Mouse (Mus musculus) lung, embryonic 14.5 days (tissue): ENCODE measurements around the gene Cdc42ep3. TPM values are rescaled to one million over a fixed set of nuclear protein-coding genes. Genes with fewer than 3 reads are reported as not detected.

Experiments used
- ATAC-seq: fragments of 200-750 bp; cut with Nextera tagmentation; 2 replicates; pipeline ENCODE4 v1.8.0; 2017; ENCODE audit warnings: mild to moderate bottlenecking, moderate TSS enrichment, moderate library complexity; ENCODE audit not compliant: insufficient read depth
- DNase-seq: peaks from one replicate; pipeline ENCODE4 v3.0.0-alpha.2; 2015
- H3K27ac ChIP-seq: fragments of 300-500 bp; sonication (generic); 2 replicates; pipeline ENCODE4 v1.5.1; 2014; ENCODE audit warnings: low read depth, mild to moderate bottlenecking, moderate library complexity
- H3K27me3 ChIP-seq: fragments of 300-500 bp; sonication (generic); 2 replicates; pipeline ENCODE4 v1.6.1; 2014; ENCODE audit warnings: low read length, control low read depth; ENCODE audit not compliant: insufficient read depth
- H3K36me3 ChIP-seq: fragments of 300-500 bp; sonication (generic); 2 replicates; pipeline ENCODE4 v1.6.1; 2014; ENCODE audit warnings: control low read depth; ENCODE audit not compliant: insufficient read depth
- H3K4me1 ChIP-seq: fragments of 300-500 bp; sonication (generic); 2 replicates; pipeline ENCODE4 v1.6.1; 2014; ENCODE audit warnings: antibody characterized with exemption, control low read depth; ENCODE audit not compliant: insufficient read depth
- H3K4me2 ChIP-seq: fragments of 300-500 bp; sonication (generic); 2 replicates; pipeline ENCODE4 v1.6.1; 2014; ENCODE audit warnings: mild to moderate bottlenecking
- H3K4me3 ChIP-seq: fragments of 300-500 bp; sonication (generic); 2 replicates; pipeline ENCODE4 v1.5.1; 2014; ENCODE audit warnings: low read depth, low read length
- H3K9ac ChIP-seq: fragments of 300-500 bp; sonication (generic); 2 replicates; pipeline ENCODE4 v1.6.1; 2014
- H3K9me3 ChIP-seq: fragments of 300-500 bp; sonication (generic); 2 replicates; pipeline ENCODE4 v1.6.1; 2016; ENCODE audit warnings: low read depth, low read length, control low read depth
- CTCF ChIP-seq: IDR thresholded peaks from 2 replicates; pipeline ENCODE4 v1.5.1; 2016; ENCODE audit warnings: antibody characterized with exemption, low read depth
- WGBS: fragments of 180-500 bp; shearing (Covaris S2); extraction: QIAGEN DNeasy Blood & Tissue Kit; methylation state at CpG from one replicate; pipeline ENCODE4 v1.1.7; 2014; 5-methylcytosine and 5-hydroxymethylcytosine counted together
- polyA plus RNA-seq: library from polyadenylated mRNA; unstranded; fragments of >200 nt; fragmentation: Nextera tagmentation; extraction: Ambion mirVana; gene quantifications from 2 replicates; pipeline ENCODE4 v1.2.1, GENCODE M21; 2014

The Cdc42ep3 gene
- 52.1 and 65.0 TPM in 2 replicates for polyA plus RNA-seq

- ATAC-seq = peak; percentile 86
- H3K36me3 ChIP-seq = 0 out of 2 replicates have a peak, but pooled peaks cover 6% of the 10 kb centered on the region
- no peak for TF ChIP-seq CTCF
- peak within 1 kb of the TSS; percentile 87 for H3K27ac ChIP-seq
- H3K4me3 ChIP-seq = peak within 1 kb of the TSS; percentile 74
- DNase-seq = peak; percentile 82
- H3K4me1 ChIP-seq = peaks cover 10% of the 10 kb centered on the region; the same call in 1 of the 2 replicates
- under 1% methylated on average over 74 of the region's 74 CpGs for WGBS
- peak within 1 kb of the TSS; percentile 72 for H3K9ac ChIP-seq
- H3K4me2 ChIP-seq = peak within 1 kb of the TSS; percentile 100
- H3K27me3 ChIP-seq = peaks cover 8% of the 10 kb centered on the region
- H3K9me3 ChIP-seq = no peaks in the 10 kb centered on the region
Observed at GRCm38 (mm10) chr17:79354444-79355270, at the start of gene Cdc42ep3. Gene Cdc42ep3, minus strand, starts transcription at chr17:79355091.

DNA sequence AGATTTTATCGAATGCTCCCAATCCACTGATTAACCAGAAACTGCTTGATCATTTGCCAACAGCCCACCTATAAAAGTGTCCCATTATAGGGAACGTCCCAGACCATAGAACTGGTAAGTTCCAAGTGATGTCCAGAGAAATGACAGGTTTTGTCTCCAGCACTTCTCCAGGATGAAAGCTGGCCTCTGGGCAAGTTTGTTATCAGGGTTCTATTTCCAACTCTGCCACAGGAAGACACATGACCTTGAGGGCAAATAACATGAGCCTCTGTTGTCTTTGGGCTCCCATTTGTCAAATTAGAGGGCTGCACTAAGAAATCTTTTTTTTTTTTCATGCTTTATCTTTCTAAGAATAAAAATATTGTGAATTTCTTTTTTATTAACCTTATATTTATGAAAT, 45.5 kb upstream of the Cdc42ep3 start:
- 61% methylated on average over 2 of the region's 2 CpGs for WGBS
- H3K9ac ChIP-seq = no peak overlapping the region
- H3K27ac ChIP-seq = no peak overlapping the region
- no peak for TF ChIP-seq CTCF
- no peak overlapping the region for H3K4me3 ChIP-seq
- H3K27me3 ChIP-seq = no peaks in the 10 kb centered on the region
- no peak overlapping the region for H3K4me2 ChIP-seq
- DNase-seq = no peak
- no peaks in the 10 kb centered on the region for H3K36me3 ChIP-seq
- ATAC-seq = no peak
- no peaks in the 10 kb centered on the region for H3K4me1 ChIP-seq
- no peaks in the 10 kb centered on the region for H3K9me3 ChIP-seq

- H3K9me3 ChIP-seq = no peaks in the 10 kb centered on the region
- DNase-seq (no peak), ATAC-seq (no peak)
- H3K36me3 ChIP-seq = no peaks in the 10 kb centered on the region
- 77% methylated on average over 3 of the region's 3 CpGs for WGBS
- H3K4me2 ChIP-seq = no peak overlapping the region
- no peak for TF ChIP-seq CTCF
- H3K27me3 ChIP-seq = no peaks in the 10 kb centered on the region
- H3K4me3 ChIP-seq = no peak overlapping the region
- no peak overlapping the region for H3K9ac ChIP-seq
- H3K27ac ChIP-seq = no peak overlapping the region
- H3K4me1 ChIP-seq = no peaks in the 10 kb centered on the region
Observed at GRCm38 (mm10) chr17:79398416-79398815, 43.5 kb upstream of the Cdc42ep3 start.

GRCm38 (mm10) chr17:79394799-79395198, 39.9 kb upstream of the Cdc42ep3 start:
- H3K27ac ChIP-seq = no peak overlapping the region
- WGBS = 57% methylated on average over 5 of the region's 5 CpGs
- H3K4me3 ChIP-seq = no peak overlapping the region
- TF ChIP-seq CTCF = no peak
- no peaks in the 10 kb centered on the region for H3K36me3 ChIP-seq
- no peak overlapping the region for H3K4me2 ChIP-seq
- no peaks in the 10 kb centered on the region for H3K27me3 ChIP-seq
- DNase-seq = peak; percentile 57
- H3K4me1 ChIP-seq = no peaks in the 10 kb centered on the region
- no peaks in the 10 kb centered on the region for H3K9me3 ChIP-seq
- H3K9ac ChIP-seq = no peak overlapping the region
- ATAC-seq = peak; percentile 70

DNA sequence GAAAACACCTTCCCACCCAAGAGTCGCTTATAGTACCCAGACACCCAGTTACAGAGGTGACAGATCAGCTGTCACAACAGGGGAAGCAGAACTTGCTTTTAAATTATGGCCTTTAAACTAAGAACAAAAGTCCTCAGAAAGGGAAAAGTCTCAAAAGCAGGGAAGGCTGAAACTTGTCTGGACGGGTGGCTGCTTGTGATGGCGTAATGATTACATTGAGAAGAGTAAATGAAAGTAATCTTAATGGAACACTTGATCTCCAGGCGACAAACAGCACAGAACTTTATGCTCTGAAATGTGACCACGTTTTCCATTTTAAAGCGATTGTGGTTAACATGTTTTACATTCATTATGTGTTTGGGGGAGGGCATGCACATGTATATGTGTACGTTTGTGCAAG, 39.0 kb upstream of the Cdc42ep3 start:
- H3K4me3 ChIP-seq = no peak overlapping the region
- TF ChIP-seq CTCF = no peak
- H3K4me1 ChIP-seq = no peaks in the 10 kb centered on the region
- no peak overlapping the region for H3K27ac ChIP-seq
- H3K36me3 ChIP-seq = no peaks in the 10 kb centered on the region
- no peaks in the 10 kb centered on the region for H3K9me3 ChIP-seq
- 49% methylated on average over 7 of the region's 7 CpGs for WGBS
- no peak overlapping the region for H3K9ac ChIP-seq
- ATAC-seq = no peak
- no peak overlapping the region for H3K4me2 ChIP-seq
- DNase-seq = no peak
- no peaks in the 10 kb centered on the region for H3K27me3 ChIP-seq

GRCm38 (mm10) chr17:79387465-79388066, 32.7 kb upstream of the Cdc42ep3 start:
- Histone ChIP-seq H3K4me1 (no peaks in the 10 kb centered on the region), H3K27ac (no peak overlapping the region), H3K9me3 (no peaks in the 10 kb centered on the region), H3K36me3 (no peaks in the 10 kb centered on the region), H3K27me3 (no peaks in the 10 kb centered on the region), H3K9ac (no peak overlapping the region), H3K4me3 (no peak overlapping the region), H3K4me2 (no peak overlapping the region)
- TF ChIP-seq CTCF = no peak
- 70% methylated on average over 8 of the region's 8 CpGs for WGBS
- DNase-seq (no peak), ATAC-seq (no peak)

GRCm38 (mm10) chr17:79381485-79381884, 26.6 kb upstream of the Cdc42ep3 start:
- no peak overlapping the region for H3K27ac ChIP-seq
- H3K4me2 ChIP-seq = no peak overlapping the region
- H3K4me3 ChIP-seq = no peak overlapping the region
- no peak for ATAC-seq
- H3K27me3 ChIP-seq = no peaks in the 10 kb centered on the region
- TF ChIP-seq CTCF = no peak
- no peaks in the 10 kb centered on the region for H3K36me3 ChIP-seq
- WGBS = 75% methylated on average over 3 of the region's 3 CpGs
- H3K9me3 ChIP-seq = no peaks in the 10 kb centered on the region
- DNase-seq = no peak
- no peaks in the 10 kb centered on the region for H3K4me1 ChIP-seq
- H3K9ac ChIP-seq = no peak overlapping the region
